Mouse (Mus musculus) MEL (cell line): Measurements from ENCODE around the gene Fam160b1. TPM values are rescaled to one million over a fixed set of nuclear protein-coding genes. Genes with fewer than 3 reads are reported as not detected.

Experiments used
- DNase-seq: peaks from one replicate; pipeline ENCODE4 v3.0.0; 2011; ENCODE audit warnings: low read depth, low spot score
- H3K27ac ChIP-seq: 2 replicates; pipeline ENCODE4 v1.5.1; 2012; ENCODE audit warnings: low read depth, mild to moderate bottlenecking, control low read depth, low read length, moderate library complexity; ENCODE audit not compliant: control insufficient read depth
- H3K27me3 ChIP-seq, 2 experiments: fragments of 150-350 bp in 1 of 2; sonication (generic) in 1 of 2; 2 replicates each; pipeline ENCODE4 v1.6.1; 2012; ENCODE audit warnings: low read length in 2 of 2, mild to moderate bottlenecking in 2 of 2, improper control_type of control experiment in 1 of 2, moderate library complexity in 1 of 2; ENCODE audit not compliant: insufficient read depth in 2 of 2, control insufficient read depth in 1 of 2
- H3K36me3 ChIP-seq, 2 experiments: 2 replicates each; pipeline ENCODE4 v1.6.1; 2012 to 2014; ENCODE audit warnings: low read length in 2 of 2, improper control_type of control experiment in 1 of 2, inconsistent platforms in 1 of 2, mild to moderate bottlenecking in 1 of 2; ENCODE audit not compliant: insufficient read depth in 2 of 2, control insufficient read depth in 1 of 2
- H3K4me1 ChIP-seq, 2 experiments: fragments of 150-350 bp in 1 of 2; sonication (generic) in 1 of 2; 2 replicates each; pipeline ENCODE4 v1.6.1; 2012; ENCODE audit warnings: low read length in 2 of 2, improper control_type of control experiment in 1 of 2, mild to moderate bottlenecking in 1 of 2; ENCODE audit not compliant: insufficient read depth in 2 of 2, control insufficient read depth in 1 of 2
- H3K4me3 ChIP-seq, 2 experiments: fragments of 150-350 bp in 1 of 2; sonication (generic) in 1 of 2; 2 replicates each; pipeline ENCODE4 v1.5.1; 2012; ENCODE audit warnings: low read depth in 2 of 2, low read length in 2 of 2, mild to moderate bottlenecking in 2 of 2, moderate library complexity in 2 of 2, control low read depth in 1 of 2, improper control_type of control experiment in 1 of 2; ENCODE audit not compliant: control insufficient read depth in 1 of 2, insufficient read depth in 1 of 2
- H3K79me2 ChIP-seq: 2 replicates; pipeline ENCODE4 v1.6.1; 2012; ENCODE audit warnings: mild to moderate bottlenecking, low read length, moderate library complexity; ENCODE audit not compliant: control insufficient read depth, poor library complexity, insufficient read depth
- H3K9ac ChIP-seq: 2 replicates; pipeline ENCODE4 v1.6.1; 2012; ENCODE audit warnings: low read depth, mild to moderate bottlenecking, control low read depth, low read length, moderate library complexity; ENCODE audit not compliant: control insufficient read depth, poor library complexity, severe bottlenecking
- H3K9me3 ChIP-seq: fragments of 150-350 bp; sonication (generic); replicated peaks from 2 replicates; pipeline ENCODE4 v1.6.1; 2012; ENCODE audit warnings: mild to moderate bottlenecking, low read length, improper control_type of control experiment, moderate library complexity; ENCODE audit not compliant: insufficient read depth
- BHLHE40 ChIP-seq: IDR thresholded peaks from 2 replicates; pipeline ENCODE4 v1.6.1; 2012; ENCODE audit warnings: low read depth, mild to moderate bottlenecking, inconsistent platforms, low read length, improper control_type of control experiment, borderline replicate concordance
- CHD1 ChIP-seq: IDR thresholded peaks from 2 replicates; pipeline ENCODE4 v1.6.1; 2012; ENCODE audit warnings: low read depth, mild to moderate bottlenecking, inconsistent platforms, low read length, improper control_type of control experiment
- CTCF ChIP-seq, 3 experiments: IDR thresholded peaks in 2 of 3; conservative IDR thresholded peaks in 1 of 3; 2 replicates each; pipeline ENCODE4 v1.5.1; 2011 to 2012; ENCODE audit warnings: low read length in 3 of 3, low read depth in 2 of 3, mild to moderate bottlenecking in 2 of 3, improper control_type of control experiment in 1 of 3, inconsistent platforms in 1 of 3, mixed read lengths in 1 of 3, moderate library complexity in 1 of 3; ENCODE audit not compliant: control insufficient read depth in 1 of 3, insufficient read depth in 1 of 3, poor library complexity in 1 of 3, severe bottlenecking in 1 of 3
- E2F4 ChIP-seq: IDR thresholded peaks from 2 replicates; pipeline ENCODE4 v1.6.1; 2011; ENCODE audit warnings: low read depth, low read length, improper control_type of control experiment, borderline replicate concordance
- ELF1 ChIP-seq: IDR thresholded peaks from 2 replicates; pipeline ENCODE4 v1.6.1; 2014; ENCODE audit warnings: low read depth, mild to moderate bottlenecking, inconsistent platforms, low read length, improper control_type of control experiment, moderate library complexity
- EP300 ChIP-seq, 2 experiments: IDR thresholded peaks; 2 replicates each; pipeline ENCODE4 v1.6.1; 2011; ENCODE audit warnings: improper control_type of control experiment in 2 of 2, low read length in 2 of 2, low read depth in 1 of 2, mild to moderate bottlenecking in 1 of 2
- GATA1 ChIP-seq: IDR thresholded peaks from 2 replicates; pipeline ENCODE4 v1.6.1; 2011; ENCODE audit warnings: low read depth, low read length, improper control_type of control experiment
- HCFC1 ChIP-seq: IDR thresholded peaks from 2 replicates; pipeline ENCODE4 v1.6.1; 2012; ENCODE audit warnings: low read depth, mild to moderate bottlenecking, inconsistent platforms, low read length, improper control_type of control experiment, moderate library complexity
- JUND ChIP-seq: IDR thresholded peaks from 2 replicates; pipeline ENCODE4 v1.6.1; 2011; ENCODE audit warnings: low read depth, mild to moderate bottlenecking, improper control_type of control experiment, low read length
- KAT2A ChIP-seq: conservative IDR thresholded peaks from 2 replicates; pipeline ENCODE4 v1.6.1; 2012; ENCODE audit warnings: low read depth, low read length, improper control_type of control experiment, inconsistent platforms
- MAFK ChIP-seq: IDR thresholded peaks from 2 replicates; pipeline ENCODE4 v1.6.1; 2011; ENCODE audit warnings: low read depth, mild to moderate bottlenecking, low read length, improper control_type of control experiment, borderline replicate concordance
- MAX ChIP-seq: IDR thresholded peaks from 2 replicates; pipeline ENCODE4 v1.6.1; 2011; ENCODE audit warnings: low read length, improper control_type of control experiment
- MAZ ChIP-seq: IDR thresholded peaks from 2 replicates; pipeline ENCODE4 v1.6.1; 2012; ENCODE audit warnings: low read depth, mild to moderate bottlenecking, inconsistent platforms, low read length, improper control_type of control experiment
- MEF2A ChIP-seq: IDR thresholded peaks from 2 replicates; pipeline ENCODE4 v1.6.1; 2014; ENCODE audit warnings: low read depth, mild to moderate bottlenecking, inconsistent platforms, low read length, improper control_type of control experiment; ENCODE audit not compliant: poor library complexity, insufficient replicate concordance, severe bottlenecking; ENCODE audit errors: extremely low read depth
- MXI1 ChIP-seq: IDR thresholded peaks from 2 replicates; pipeline ENCODE4 v1.6.1; 2011; ENCODE audit warnings: mild to moderate bottlenecking, low read depth, low read length, improper control_type of control experiment
- MYB ChIP-seq: IDR thresholded peaks from 2 replicates; pipeline ENCODE4 v1.6.1; 2011; ENCODE audit warnings: mild to moderate bottlenecking, low read depth, low read length, improper control_type of control experiment
- MYC ChIP-seq: IDR thresholded peaks from 2 replicates; pipeline ENCODE4 v1.6.1; 2011; ENCODE audit warnings: low read depth, mild to moderate bottlenecking, low read length, improper control_type of control experiment, moderate library complexity
- NELFE ChIP-seq: IDR thresholded peaks from 2 replicates; pipeline ENCODE4 v1.6.1; 2011; ENCODE audit warnings: low read depth, low read length, improper control_type of control experiment
- POLR2A ChIP-seq, 2 experiments: IDR thresholded peaks; 2 replicates each; pipeline ENCODE4 v1.6.1; 2011 to 2012; ENCODE audit warnings: low read length in 2 of 2, mild to moderate bottlenecking in 2 of 2, control low read depth in 1 of 2, improper control_type of control experiment in 1 of 2, low read depth in 1 of 2, moderate library complexity in 1 of 2; ENCODE audit not compliant: control insufficient read depth in 1 of 2, insufficient read depth in 1 of 2, poor library complexity in 1 of 2
- POLR2AphosphoS2 ChIP-seq: IDR thresholded peaks from 2 replicates; pipeline ENCODE4 v1.6.1; 2011; ENCODE audit warnings: low read length, improper control_type of control experiment
- POLR2AphosphoS5 ChIP-seq: IDR thresholded peaks from 2 replicates; pipeline ENCODE4 v1.6.1; 2012; ENCODE audit warnings: low read depth, borderline replicate concordance, mild to moderate bottlenecking, inconsistent platforms, low read length, moderate library complexity, mixed read lengths
- RAD21 ChIP-seq: IDR thresholded peaks from 2 replicates; pipeline ENCODE4 v1.6.1; 2011; ENCODE audit warnings: mild to moderate bottlenecking, low read depth, low read length, improper control_type of control experiment
- RCOR1 ChIP-seq: IDR thresholded peaks from 2 replicates; pipeline ENCODE4 v1.6.1; 2012; ENCODE audit warnings: low read depth, mild to moderate bottlenecking, inconsistent platforms, low read length, improper control_type of control experiment
- SIN3A ChIP-seq: IDR thresholded peaks from 2 replicates; pipeline ENCODE4 v1.6.1; 2012; ENCODE audit warnings: low read length, improper control_type of control experiment, inconsistent platforms
- SMC3 ChIP-seq: IDR thresholded peaks from 2 replicates; pipeline ENCODE4 v1.6.1; 2011; ENCODE audit warnings: low read depth, low read length, improper control_type of control experiment
- TAL1 ChIP-seq: IDR thresholded peaks from 2 replicates; pipeline ENCODE4 v1.6.1; 2012; ENCODE audit warnings: mild to moderate bottlenecking, inconsistent platforms, low read length, moderate library complexity, mixed read lengths
- TBP ChIP-seq: IDR thresholded peaks from 2 replicates; pipeline ENCODE4 v1.8.0; 2011; ENCODE audit warnings: low read depth, low read length, improper control_type of control experiment
- TCF12 ChIP-seq: IDR thresholded peaks from 2 replicates; pipeline ENCODE4 v1.6.1; 2014; ENCODE audit warnings: low read depth, mild to moderate bottlenecking, inconsistent platforms, low read length, improper control_type of control experiment, moderate library complexity
- UBTF ChIP-seq: IDR thresholded peaks from 2 replicates; pipeline ENCODE4 v1.6.1; 2012; ENCODE audit warnings: low read depth, mild to moderate bottlenecking, inconsistent platforms, low read length, improper control_type of control experiment, moderate library complexity, borderline replicate concordance; ENCODE audit not compliant: insufficient read depth
- ZC3H11A ChIP-seq: IDR thresholded peaks from 2 replicates; pipeline ENCODE4 v1.6.1; 2012; ENCODE audit warnings: low read depth, mild to moderate bottlenecking, inconsistent platforms, low read length, improper control_type of control experiment
- ZMIZ1 ChIP-seq: IDR thresholded peaks from 2 replicates; pipeline ENCODE4 v1.6.1; 2012; ENCODE audit warnings: low read depth, mild to moderate bottlenecking, inconsistent platforms, low read length, improper control_type of control experiment, moderate library complexity
- ZNF384 ChIP-seq: IDR thresholded peaks from 2 replicates; pipeline ENCODE4 v1.6.1; 2012; ENCODE audit warnings: low read depth, mild to moderate bottlenecking, inconsistent platforms, low read length, improper control_type of control experiment
- polyA plus RNA-seq, 2 experiments: library from polyadenylated mRNA; stranded (reverse) in 1 of 2; unstranded in 1 of 2; fragments of >175 nt in 1 of 2; fragments of >200 nt in 1 of 2; gene quantifications; 2 replicates each; pipeline versions ENCODE4 v1.2.1 to v1.2.4; 2012; ENCODE audit warnings: low replicate concordance in 2 of 2, low read depth in 1 of 2; ENCODE audit not compliant: insufficient read length in 2 of 2, insufficient read depth in 1 of 2, missing spikeins in 1 of 2
- total RNA-seq: library from RNA; depleted of rRNA; stranded (reverse); fragments of 300-350 nt; gene quantifications from 2 replicates; pipeline ENCODE4 v1.2.3, GENCODE M21; 2012

Fam160b1 gene
- total and polyA plus RNA-seq, 3 experiments = 8.6 to 28.3 (median 19.0) TPM

DNA sequence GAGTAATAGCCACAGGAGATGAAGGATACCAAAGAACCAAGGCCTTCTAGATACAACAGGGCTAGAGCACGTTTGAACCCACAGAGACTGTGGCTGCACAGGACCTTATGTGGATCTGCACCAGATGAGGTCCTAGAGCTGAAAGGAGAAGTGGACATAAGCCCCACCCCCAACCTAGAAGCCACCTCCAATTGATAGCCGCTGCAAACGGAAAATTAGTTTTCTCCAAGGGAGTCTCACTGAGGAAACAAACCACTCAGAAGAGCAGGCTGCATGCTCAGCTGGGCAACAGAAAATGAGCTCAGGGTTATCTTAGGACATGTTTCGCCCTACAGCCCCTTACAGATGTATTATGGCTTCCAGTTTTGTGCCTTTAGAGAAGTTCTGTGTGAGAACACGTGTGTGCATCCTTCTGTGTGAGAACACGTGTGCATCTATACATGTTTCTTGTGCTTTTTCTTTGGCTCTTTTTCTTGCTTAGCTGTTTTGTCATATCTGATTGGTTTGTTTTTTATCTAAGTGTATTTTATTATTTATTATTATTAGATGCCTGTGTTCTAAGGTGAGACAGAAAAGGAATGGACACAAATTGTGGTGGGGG lies 33.0 kb downstream of the Fam160b1 start (continued):
- no peak for TF ChIP-seq CTCF (IDR thresholded peaks at IDR 0.05 in 2 of 3, conservative IDR thresholded peaks at IDR 0.05 in 1 of 3; ENCODE audit: control insufficient read depth in 1 of 3, insufficient read depth in 1 of 3, low read depth in 2 of 3, low read length in 3 of 3, poor library complexity in 1 of 3, severe bottlenecking in 1 of 3)
- no peak for TF ChIP-seq MAFK
- no peak for TF ChIP-seq ZC3H11A
- TF ChIP-seq NELFE = peak; percentile 76
- TF ChIP-seq RCOR1 = peak; percentile 28; the same call in 1 of the 2 replicates
- TF ChIP-seq ELF1 = no peak
- no peak for TF ChIP-seq RAD21
- peak; percentile 35; the same call in 1 of the 2 replicates for TF ChIP-seq HCFC1
- peak; percentile 54; the same call in 1 of the 2 replicates for TF ChIP-seq TCF12
- peak; percentile 63 for TF ChIP-seq POLR2AphosphoS2
- peak; percentile 99 for TF ChIP-seq MYC
- no peak for TF ChIP-seq TAL1
- TF ChIP-seq JUND = 0 out of 2 replicates have a peak, but pooled peaks have one; percentile 37
- peak; percentile 79; the same call in 1 of the 2 replicates for TF ChIP-seq CHD1
- TF ChIP-seq MAZ = no peak
- peak; percentile 28; the same call in 1 of the 2 replicates for TF ChIP-seq GATA1
- TF ChIP-seq EP300 (IDR thresholded peaks at IDR 0.05; ENCODE audit: low read depth in 1 of 2, low read length in 2 of 2) = peak; percentile 64
- TF ChIP-seq E2F4 = no peak

DNA sequence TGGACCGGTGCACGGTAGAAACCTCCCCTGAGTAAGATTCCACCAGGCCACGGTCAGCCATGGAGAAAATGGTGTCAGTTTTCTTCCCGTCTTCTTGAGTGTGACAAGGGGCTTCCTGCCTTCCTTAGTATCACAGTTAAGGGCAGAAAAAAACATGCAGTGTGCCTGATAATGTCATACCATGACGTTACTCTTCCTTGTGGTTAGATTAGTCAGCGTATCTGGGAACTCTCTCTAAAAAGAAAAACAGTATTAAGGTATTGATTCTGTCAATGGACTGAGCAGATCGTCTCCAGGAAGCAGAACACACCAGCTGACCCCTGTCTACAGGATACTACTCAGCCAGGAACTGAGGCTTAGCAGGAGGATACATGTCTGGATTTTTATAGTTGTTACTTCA lies 36.1 kb downstream of the Fam160b1 start:
- Histone ChIP-seq H3K27ac (peak overlapping the region; percentile 84), H3K79me2 (no peaks in the 10 kb centered on the region), H3K36me3 (peaks cover 0 to 40% of the 10 kb centered on the region in 2 experiments; a peak in 2 of 4 replicates), H3K4me3 (peak overlapping the region; percentile 46 to 52), H3K9ac (peak overlapping the region; percentile 69), H3K4me1 (peaks cover 36 to 43% of the 10 kb centered on the region in 2 experiments), H3K9me3 (no peaks in the 10 kb centered on the region), H3K27me3 (no peaks in the 10 kb centered on the region)
- peak; percentile 87 for DNase-seq
- peak; percentile 54; the same call in 1 of the 2 replicates for TF ChIP-seq ELF1
- no peak for TF ChIP-seq KAT2A
- TF ChIP-seq ZNF384 = peak; percentile 96
- peak; percentile 91 for TF ChIP-seq MXI1
- peak; percentile 89 to 94 for TF ChIP-seq EP300 (IDR thresholded peaks at IDR 0.05; ENCODE audit: low read depth in 1 of 2, low read length in 2 of 2)
- peak; percentile 92 for TF ChIP-seq SIN3A
- TF ChIP-seq UBTF = no peak
- 0 out of 2 replicates have a peak, but pooled peaks have one; percentile 53 for TF ChIP-seq ZMIZ1
- no peak for TF ChIP-seq MAZ
- TF ChIP-seq TAL1 = peak; percentile 54
- TF ChIP-seq TBP = no peak; the same call in 1 of the 2 replicates
- peak; percentile 58 for TF ChIP-seq MYB
- no peak for TF ChIP-seq E2F4
- TF ChIP-seq TCF12 = peak; percentile 80
- TF ChIP-seq SMC3 = no peak
- no peak for TF ChIP-seq POLR2AphosphoS5
- TF ChIP-seq RAD21 = no peak
- peak; percentile 73 for TF ChIP-seq JUND
- TF ChIP-seq CHD1 = peak; percentile 59; the same call in 1 of the 2 replicates
- TF ChIP-seq BHLHE40 = peak; percentile 66; the same call in 1 of the 2 replicates
- peak; percentile 32; the same call in 1 of the 2 replicates for TF ChIP-seq ZC3H11A
- no peak for TF ChIP-seq MEF2A
- TF ChIP-seq POLR2A (IDR thresholded peaks at IDR 0.05; ENCODE audit: control insufficient read depth in 1 of 2, insufficient read depth in 1 of 2, low read depth in 1 of 2, low read length in 2 of 2, poor library complexity in 1 of 2) = peak in 1 of 2 experiments; percentile 36; a peak in 1 of 4 replicates
- TF ChIP-seq MAX = peak; percentile 72; the same call in 1 of the 2 replicates
- TF ChIP-seq CTCF (IDR thresholded peaks at IDR 0.05 in 2 of 3, conservative IDR thresholded peaks at IDR 0.05 in 1 of 3; ENCODE audit: control insufficient read depth in 1 of 3, insufficient read depth in 1 of 3, low read depth in 2 of 3, low read length in 3 of 3, poor library complexity in 1 of 3, severe bottlenecking in 1 of 3) = no peak
- TF ChIP-seq GATA1 = peak; percentile 93
